Mouse (Mus musculus) forebrain, embryonic 13.5 days (tissue): Measurements from ENCODE around the gene Clec2h. TPM values are rescaled to one million over a fixed set of nuclear protein-coding genes. Genes with fewer than 3 reads are reported as not detected.
"Not testable (repeated sequence)": the region's sequence is repeated elsewhere in the genome, so short reads cannot be mapped to it uniquely, and the experiment has no call there.

ENCODE experiments used
- ATAC-seq: fragments of 200-750 bp; cut with Nextera tagmentation; 2 replicates; pipeline ENCODE4 v1.8.0; 2017
- H3K27ac ChIP-seq: fragments of 300-500 bp; sonication (generic); 2 replicates; pipeline ENCODE4 v1.5.1; 2015; ENCODE audit warnings: inconsistent platforms, mild to moderate bottlenecking, moderate library complexity
- H3K27me3 ChIP-seq: fragments of 300-500 bp; sonication (generic); 2 replicates; pipeline ENCODE4 v1.6.1; 2015; ENCODE audit warnings: mild to moderate bottlenecking, inconsistent platforms
- H3K36me3 ChIP-seq: fragments of 300-500 bp; sonication (generic); 2 replicates; pipeline ENCODE4 v1.6.1; 2015; ENCODE audit warnings: mild to moderate bottlenecking, inconsistent platforms; ENCODE audit not compliant: poor library complexity, severe bottlenecking
- H3K4me1 ChIP-seq: fragments of 300-500 bp; sonication (generic); 2 replicates; pipeline ENCODE4 v1.6.1; 2015; ENCODE audit warnings: inconsistent platforms
- H3K4me2 ChIP-seq: fragments of 300-500 bp; sonication (generic); 2 replicates; pipeline ENCODE4 v1.6.1; 2015; ENCODE audit warnings: inconsistent platforms, mild to moderate bottlenecking, moderate library complexity
- H3K4me3 ChIP-seq: fragments of 300-500 bp; sonication (generic); 2 replicates; pipeline ENCODE4 v1.5.1; 2015; ENCODE audit warnings: mild to moderate bottlenecking, inconsistent platforms
- H3K9ac ChIP-seq: fragments of 300-500 bp; sonication (generic); 2 replicates; pipeline ENCODE4 v1.6.1; 2015; ENCODE audit warnings: mild to moderate bottlenecking, inconsistent platforms
- H3K9me3 ChIP-seq: fragments of 300-500 bp; sonication (generic); replicated peaks from 2 replicates; pipeline ENCODE4 v1.6.1; 2016; ENCODE audit warnings: inconsistent platforms
- WGBS: fragments of 180-500 bp; shearing (Covaris S2); methylation state at CpG from one replicate; pipeline ENCODE4 v1.1.7; 2015; 5-methylcytosine and 5-hydroxymethylcytosine counted together
- polyA plus RNA-seq: library from polyadenylated mRNA; unstranded; fragments of >200 nt; fragmentation: Nextera tagmentation; extraction: Ambion mirVana; gene quantifications from 2 replicates; pipeline ENCODE4 v1.2.1, GENCODE M21; 2015

Gene Clec2h
- polyA plus RNA-seq, 1 experiment from 2014 or later = not detected

GRCm38 (mm10) chr6:128649681-128650080 lies 12.5 kb upstream of the Clec2h start:
- Histone ChIP-seq H3K9ac (no peak overlapping the region), H3K4me2 (no peak overlapping the region), H3K27ac (no peak overlapping the region), H3K4me1 (no peaks in the 10 kb centered on the region), H3K36me3 (no peaks in the 10 kb centered on the region), H3K27me3 (no peaks in the 10 kb centered on the region), H3K9me3 (no peaks in the 10 kb centered on the region), H3K4me3 (no peak overlapping the region)
- 94% methylated on average over 3 of the region's 3 CpGs for WGBS
- ATAC-seq = no peak

- no peak overlapping the region for H3K4me3 ChIP-seq
- H3K4me2 ChIP-seq = no peak overlapping the region
- H3K9me3 ChIP-seq = no peaks in the 10 kb centered on the region
- no peak overlapping the region for H3K9ac ChIP-seq
- ATAC-seq = no peak
- no peaks in the 10 kb centered on the region for H3K27me3 ChIP-seq
- H3K36me3 ChIP-seq = no peaks in the 10 kb centered on the region
- no peak overlapping the region for H3K27ac ChIP-seq
- H3K4me1 ChIP-seq = no peaks in the 10 kb centered on the region
- WGBS = 91% methylated on average over 1 of the region's 1 CpGs
Measured at GRCm38 (mm10) chr6:128650187-128650586, 12.0 kb upstream of the Clec2h start.

- H3K4me2 ChIP-seq, H3K36me3 ChIP-seq, H3K9me3 ChIP-seq, H3K9ac ChIP-seq, H3K27me3 ChIP-seq, H3K4me1 ChIP-seq, ATAC-seq, H3K4me3 ChIP-seq, H3K27ac ChIP-seq: not testable (repeated sequence)
- 90% methylated on average over 7 of the region's 7 CpGs for WGBS
Measured at GRCm38 (mm10) chr6:128650827-128651226, 11.4 kb upstream of the Clec2h start.

GRCm38 (mm10) chr6:128652938-128653337 lies 9.2 kb upstream of the Clec2h start:
- no peaks in the 10 kb centered on the region for H3K9me3 ChIP-seq
- H3K9ac ChIP-seq = no peak overlapping the region
- H3K27ac ChIP-seq = no peak overlapping the region
- H3K27me3 ChIP-seq = no peaks in the 10 kb centered on the region
- no peak overlapping the region for H3K4me3 ChIP-seq
- 100% methylated on average over 1 of the region's 1 CpGs for WGBS
- H3K36me3 ChIP-seq = no peaks in the 10 kb centered on the region
- no peak for ATAC-seq
- H3K4me2 ChIP-seq = no peak overlapping the region
- H3K4me1 ChIP-seq = no peaks in the 10 kb centered on the region

- H3K9ac ChIP-seq = no peak overlapping the region
- no peaks in the 10 kb centered on the region for H3K9me3 ChIP-seq
- no peaks in the 10 kb centered on the region for H3K4me1 ChIP-seq
- WGBS = 94% methylated on average over 1 of the region's 1 CpGs
- ATAC-seq = no peak
- no peak overlapping the region for H3K4me3 ChIP-seq
- no peaks in the 10 kb centered on the region for H3K27me3 ChIP-seq
- no peaks in the 10 kb centered on the region for H3K36me3 ChIP-seq
- no peak overlapping the region for H3K4me2 ChIP-seq
- no peak overlapping the region for H3K27ac ChIP-seq
Measured at GRCm38 (mm10) chr6:128661249-128661648, 936 bp upstream of the Clec2h start.

- Histone ChIP-seq H3K4me1 (no peaks in the 10 kb centered on the region), H3K4me3 (no peak overlapping the region), H3K9ac (no peak overlapping the region), H3K27ac (no peak overlapping the region), H3K27me3 (no peaks in the 10 kb centered on the region), H3K36me3 (no peaks in the 10 kb centered on the region), H3K4me2 (no peak overlapping the region), H3K9me3 (peaks cover 4% of the 10 kb centered on the region)
- 58% methylated on average over 4 of the region's 4 CpGs for WGBS
- no peak for ATAC-seq
Measured at GRCm38 (mm10) chr6:128669936-128670335, 7.8 kb downstream of the Clec2h start.

- Histone ChIP-seq H3K36me3 (no peaks in the 10 kb centered on the region), H3K27ac (no peak overlapping the region), H3K4me3 (no peak overlapping the region), H3K4me1 (no peaks in the 10 kb centered on the region), H3K27me3 (no peaks in the 10 kb centered on the region), H3K9ac (no peak overlapping the region), H3K9me3 (no peaks in the 10 kb centered on the region), H3K4me2 (no peak overlapping the region)
- ATAC-seq = no peak
Measured at GRCm38 (mm10) chr6:128679574-128679973, 17.4 kb downstream of the Clec2h start.

- no peak for ATAC-seq
- Histone ChIP-seq H3K4me2 (no peak overlapping the region), H3K9ac (no peak overlapping the region), H3K9me3 (no peaks in the 10 kb centered on the region), H3K36me3 (no peaks in the 10 kb centered on the region), H3K27ac (no peak overlapping the region), H3K4me1 (no peaks in the 10 kb centered on the region), H3K4me3 (no peak overlapping the region), H3K27me3 (no peaks in the 10 kb centered on the region)
- 87% methylated on average over 3 of the region's 3 CpGs for WGBS
Measured at GRCm38 (mm10) chr6:128701691-128702090, 39.5 kb downstream of the Clec2h start.

GRCm38 (mm10) chr6:128722959-128723358 lies 60.8 kb downstream of the Clec2h start, which contains the start of gene Klrb1:
Klrb1 (minus strand) TSS chr6:128723059.
- no peak for ATAC-seq
- Histone ChIP-seq H3K4me2 (no peak within 1 kb of the TSS), H3K36me3 (no peaks in the 10 kb centered on the region), H3K27me3 (no peaks in the 10 kb centered on the region), H3K9ac (no peak within 1 kb of the TSS), H3K9me3 (no peaks in the 10 kb centered on the region), H3K4me1 (no peaks in the 10 kb centered on the region), H3K4me3 (no peak within 1 kb of the TSS), H3K27ac (no peak within 1 kb of the TSS)
- 88% methylated on average over 4 of the region's 4 CpGs for WGBS

Other genes with a start within 250 kb of the Clec2h start
- 35.2 and 38.1 TPM in 2 replicates for gene Itfg2, start 237.5 kb upstream of the Clec2h start, polyA plus RNA-seq
- 454 and 497 TPM in 2 replicates for gene Fkbp4, start 223.7 kb upstream of the Clec2h start, polyA plus RNA-seq
- 0.43 TPM in 1 of 2 replicates, not detected in the other for gene Pzp, start 135.7 kb upstream of the Clec2h start, polyA plus RNA-seq
- 2.2 and 2.6 TPM in 2 replicates for gene A2ml1, start 80.8 kb upstream of the Clec2h start, polyA plus RNA-seq
- not detected in 2 replicates for gene Klrb1a, start 38.9 kb upstream of the Clec2h start, polyA plus RNA-seq
- not detected in 2 replicates for gene Klrb1, start 60.7 kb downstream of the Clec2h start, polyA plus RNA-seq
- not detected in 2 replicates for gene Klrb1c, start 126.8 kb downstream of the Clec2h start, polyA plus RNA-seq
- gene Gm44511, start 163.9 kb downstream of the Clec2h start, polyA plus RNA-seq = not detected in 2 replicates
- not detected in 2 replicates for gene Klrb1b, start 163.9 kb downstream of the Clec2h start, polyA plus RNA-seq
- gene Clec2i, start 225.2 kb downstream of the Clec2h start, polyA plus RNA-seq = not detected in 2 replicates
- gene BC035044, start 228.7 kb downstream of the Clec2h start, polyA plus RNA-seq = 0.17 and 0.29 TPM in 2 replicates